Mouse (Mus musculus) testis, adult 2 months (tissue): ENCODE measurements at regions not wholly inside any gene's neighbourhood (a gene's known extent, or its start where the extent isn't known, plus 50 kb on each side); places are given as distances from the start of the nearest gene placed in this dataset.

Source experiments
- H3K27ac ChIP-seq: fragments of 200-500 bp; 2 replicates; pipeline ENCODE4 v1.5.1; 2012; ENCODE audit warnings: low read depth, low read length; ENCODE audit not compliant: control insufficient read depth, insufficient read depth
- H3K27me3 ChIP-seq: fragments of 200-500 bp; 2 replicates; pipeline ENCODE4 v1.6.1; 2012; ENCODE audit warnings: mild to moderate bottlenecking, low read length, moderate library complexity; ENCODE audit not compliant: control insufficient read depth, insufficient read depth
- H3K36me3 ChIP-seq: fragments of 200-500 bp; 2 replicates; pipeline ENCODE4 v1.6.1; 2012; ENCODE audit warnings: mild to moderate bottlenecking, low read length; ENCODE audit not compliant: control insufficient read depth, insufficient read depth
- H3K4me1 ChIP-seq: fragments of 200-500 bp; 2 replicates; pipeline ENCODE4 v1.6.1; 2012; ENCODE audit warnings: low read length; ENCODE audit not compliant: control insufficient read depth, insufficient read depth
- H3K4me3 ChIP-seq: fragments of 200-500 bp; 2 replicates; pipeline ENCODE4 v1.5.1; 2012; ENCODE audit warnings: low read depth, mild to moderate bottlenecking, low read length, moderate library complexity, mixed read lengths; ENCODE audit not compliant: control insufficient read depth
- CTCF ChIP-seq: fragments of 200-500 bp; IDR thresholded peaks from 2 replicates; pipeline ENCODE4 v1.5.1; 2012; ENCODE audit warnings: low read depth, mild to moderate bottlenecking, inconsistent platforms, low read length, moderate library complexity; ENCODE audit not compliant: control insufficient read depth, insufficient read depth, insufficient replicate concordance
- POLR2A ChIP-seq: fragments of 200-500 bp; IDR thresholded peaks from 2 replicates; pipeline ENCODE4 v1.6.1; 2012; ENCODE audit warnings: low read depth, mild to moderate bottlenecking, inconsistent platforms, low read length, moderate library complexity; ENCODE audit not compliant: control insufficient read depth

GRCm38 (mm10) chr4:4556126-4556525, 237.0 kb downstream of the Impad1 start:
- Histone ChIP-seq H3K27me3 (no peaks in the 10 kb centered on the region), H3K4me1 (no peaks in the 10 kb centered on the region; the same call in 1 of the 2 replicates), H3K4me3 (0 out of 2 replicates have a peak overlapping the region, but pooled peaks have one; percentile 16), H3K27ac (no peak overlapping the region), H3K36me3 (no peaks in the 10 kb centered on the region)
- TF ChIP-seq POLR2A: no peak
- no peak for TF ChIP-seq CTCF

GRCm38 (mm10) chr4:4550301-4550700, 242.9 kb downstream of the Impad1 start:
- no peaks in the 10 kb centered on the region for H3K27me3 ChIP-seq
- no peak overlapping the region for H3K27ac ChIP-seq
- no peak overlapping the region for H3K4me3 ChIP-seq
- no peak for TF ChIP-seq CTCF
- no peak for TF ChIP-seq POLR2A
- no peaks in the 10 kb centered on the region for H3K36me3 ChIP-seq
- no peaks in the 10 kb centered on the region for H3K4me1 ChIP-seq

- TF ChIP-seq POLR2A (no peak), CTCF (no peak)
- no peaks in the 10 kb centered on the region for H3K27me3 ChIP-seq
- H3K4me3 ChIP-seq: no peak overlapping the region
- H3K4me1 ChIP-seq: no peaks in the 10 kb centered on the region
- no peaks in the 10 kb centered on the region for H3K36me3 ChIP-seq
- no peak overlapping the region for H3K27ac ChIP-seq
These were observed 243.3 kb downstream of the Impad1 start for GRCm38 (mm10) chr4:4549893-4550292.

- H3K27me3 ChIP-seq: no peaks in the 10 kb centered on the region
- TF ChIP-seq CTCF: no peak
- TF ChIP-seq POLR2A: no peak
- no peaks in the 10 kb centered on the region for H3K4me1 ChIP-seq
- H3K4me3 ChIP-seq: no peak overlapping the region
- no peaks in the 10 kb centered on the region for H3K36me3 ChIP-seq
- H3K27ac ChIP-seq: no peak overlapping the region
These were observed 255.9 kb downstream of the Impad1 start for GRCm38 (mm10) chr4:4537172-4537753.

- TF ChIP-seq POLR2A (no peak), CTCF (no peak)
These were observed 261.0 kb downstream of the Impad1 start for GRCm38 (mm10) chr4:4532196-4532595.

GRCm38 (mm10) chr4:4528311-4528710, 264.8 kb downstream of the Impad1 start:
- TF ChIP-seq POLR2A (no peak), CTCF (no peak)
- Histone ChIP-seq H3K36me3 (no peaks in the 10 kb centered on the region), H3K4me3 (peak overlapping the region; percentile 71), H3K27me3 (no peaks in the 10 kb centered on the region), H3K27ac (no peak overlapping the region), H3K4me1 (no peaks in the 10 kb centered on the region)

More at GRCm38 (mm10) chr4:4532196-4532595, 261.0 kb downstream of the Impad1 start:
- Histone ChIP-seq H3K36me3 (no peaks in the 10 kb centered on the region), H3K4me3 (no peak overlapping the region), H3K27ac (no peak overlapping the region), H3K4me1 (no peaks in the 10 kb centered on the region), H3K27me3 (no peaks in the 10 kb centered on the region)

- no peaks in the 10 kb centered on the region for H3K27me3 ChIP-seq
- no peaks in the 10 kb centered on the region for H3K36me3 ChIP-seq
- no peak overlapping the region for H3K27ac ChIP-seq
- no peak for TF ChIP-seq POLR2A
- no peak for TF ChIP-seq CTCF
- H3K4me3 ChIP-seq: no peak overlapping the region
- no peaks in the 10 kb centered on the region for H3K4me1 ChIP-seq
These were observed 271.4 kb downstream of the Impad1 start for GRCm38 (mm10) chr4:4521757-4522156.
